Mouse (Mus musculus): ENCODE measurements around the gene Hells.

DNA sequence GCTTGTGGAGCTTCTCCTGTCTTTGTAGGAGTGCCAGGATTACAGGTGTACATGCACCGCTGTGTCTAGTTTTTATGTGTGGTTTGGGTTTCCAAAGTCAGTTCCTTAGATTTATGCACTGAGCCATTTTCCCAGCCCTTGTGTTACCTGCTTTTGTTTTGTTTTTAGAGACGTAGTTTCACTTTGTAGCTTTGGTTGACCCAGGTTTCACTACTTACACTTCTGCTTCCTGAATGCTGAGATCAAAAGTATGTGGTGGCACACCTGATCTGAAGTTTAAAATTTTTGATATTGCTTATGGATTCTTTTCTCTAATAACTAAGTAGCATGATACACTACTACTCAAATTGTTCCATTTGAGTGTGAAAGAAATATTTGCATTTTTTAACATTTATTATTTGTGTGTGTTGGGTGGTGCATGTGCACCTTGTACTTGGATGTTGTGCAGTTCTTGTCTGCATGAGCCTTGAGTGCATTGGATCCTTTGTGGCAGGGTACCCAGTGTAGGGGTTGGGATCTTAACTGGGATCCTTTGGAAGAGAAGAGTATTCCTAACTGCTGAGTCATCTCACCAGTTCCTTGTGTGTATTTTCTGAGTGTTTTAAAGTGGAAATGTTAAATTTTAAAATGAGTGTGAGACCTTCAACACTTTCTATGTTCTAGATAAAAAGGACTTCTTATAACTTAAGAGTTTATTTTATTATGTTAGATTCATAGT is 14.0 kb downstream of the Hells start:
- TF ChIP-seq POLR2A (IDR thresholded peaks at IDR 0.05; ENCODE audit: borderline replicate concordance, insufficient read depth, low read length) (no peak), CTCF (IDR thresholded peaks at IDR 0.05; ENCODE audit: borderline replicate concordance, insufficient read depth, low read depth, low read length) (no peak)

All from cerebellum, adult 2 months (tissue).